Mouse (Mus musculus): ENCODE measurements at regions not wholly inside any gene's neighbourhood (a gene's known extent, or its start where the extent isn't known, plus 50 kb on each side); places are given as distances from the start of the nearest gene placed in this dataset.
"Not testable (repeated sequence)": the region's sequence is repeated elsewhere in the genome, so short reads cannot be mapped to it uniquely, and the experiment has no call there.

- DNase-seq, result no peak
Observed at GRCm38 (mm10) chr3:40200174-40200573, 330.9 kb upstream of the Intu start.

- no peak for DNase-seq
Observed at GRCm38 (mm10) chr3:40206326-40206725, 324.8 kb upstream of the Intu start.

GRCm38 (mm10) chr3:40211793-40212192, 319.3 kb upstream of the Intu start:
- DNase-seq, result no peak

- no peak for DNase-seq
Observed at GRCm38 (mm10) chr3:40226772-40227171, 304.3 kb upstream of the Intu start.

GRCm38 (mm10) chr3:40243499-40244101, 287.5 kb upstream of the Intu start:
- no peak for DNase-seq

- no peak for DNase-seq
Observed at GRCm38 (mm10) chr3:40254376-40254775, 276.7 kb upstream of the Intu start.

- DNase-seq, result no peak
Observed at GRCm38 (mm10) chr3:40262536-40262935, 268.6 kb upstream of the Intu start.

GRCm38 (mm10) chr3:40267514-40267913, 263.6 kb upstream of the Intu start:
- DNase-seq, result no peak

- DNase-seq, result no peak
Observed at GRCm38 (mm10) chr3:40282926-40283325, 248.2 kb upstream of the Intu start.

- DNase-seq, result no peak
Observed at GRCm38 (mm10) chr3:40286959-40287710, 244.0 kb upstream of the Intu start.

- DNase-seq, result no peak
Observed at GRCm38 (mm10) chr3:40297120-40297519, 234.0 kb upstream of the Intu start.

- DNase-seq, result no peak
Observed at GRCm38 (mm10) chr3:40320319-40320718, 210.8 kb upstream of the Intu start.

GRCm38 (mm10) chr3:40325872-40326803, 204.9 kb upstream of the Intu start:
- DNase-seq, result no peak

GRCm38 (mm10) chr3:40339492-40340030, 191.5 kb upstream of the Intu start:
- no peak for DNase-seq

GRCm38 (mm10) chr3:40355103-40355502, 176.0 kb upstream of the Intu start:
- DNase-seq, result no peak

- DNase-seq, result no peak
Observed at GRCm38 (mm10) chr3:40368421-40368820, 162.7 kb upstream of the Intu start.

GRCm38 (mm10) chr3:40371411-40371810, 159.7 kb upstream of the Intu start:
- DNase-seq, result no peak

- not testable (repeated sequence) for DNase-seq
Observed at GRCm38 (mm10) chr3:40376220-40376619, 154.9 kb upstream of the Intu start.

- no peak for DNase-seq
Observed at GRCm38 (mm10) chr3:40377416-40377815, 153.7 kb upstream of the Intu start.

GRCm38 (mm10) chr3:40379063-40379462, 152.0 kb upstream of the Intu start:
- no peak for DNase-seq

GRCm38 (mm10) chr3:40391631-40392030, 139.5 kb upstream of the Intu start:
- DNase-seq, result peak in 1 of 2 experiments; percentile 60

GRCm38 (mm10) chr3:40398184-40398583, 132.9 kb upstream of the Intu start:
- DNase-seq, result no peak

- DNase-seq, result no peak
Observed at GRCm38 (mm10) chr3:40403402-40403801, 127.7 kb upstream of the Intu start.

Data from lung, postnatal 4 days (tissue).